Mouse (Mus musculus): ENCODE measurements around the gene Kcnk3. TPM values are rescaled to one million over a fixed set of nuclear protein-coding genes. Genes with fewer than 3 reads are reported as not detected.

Gene Kcnk3
- polyA plus RNA-seq, 1 experiment from 2014 or later, result 0.65 TPM

- Histone ChIP-seq H3K27ac (ENCODE audit: low read depth, low read length) (no peak overlapping the region), H3K9me3 (ENCODE audit: control insufficient read depth, low read length) (no peaks in the 10 kb centered on the region), H3K9ac (ENCODE audit: low read depth, low read length) (no peak overlapping the region), H3K4me2 (replicated peaks; ENCODE audit: low read depth, low read length) (peak overlapping the region; percentile 51; the same call in 1 of the 2 replicates), H3K36me3 (ENCODE audit: control insufficient read depth, insufficient read depth, low read length) (no peaks in the 10 kb centered on the region; the same call in 1 of the 2 replicates), H3K4me1 (replicated peaks; ENCODE audit: control insufficient read depth, insufficient read depth, low read length) (peaks cover 3% of the 10 kb centered on the region), H3K27me3 (ENCODE audit: control insufficient read depth, insufficient read depth, low read length) (no peaks in the 10 kb centered on the region), H3K4me3 (ENCODE audit: low read depth, low read length) (no peak overlapping the region)
- ATAC-seq (ENCODE audit: low FRiP score) (no peak), DNase-seq (ENCODE audit: low spot score) (no peak)
- 92% methylated on average over 9 of the region's 9 CpGs for WGBS
These were observed 80.9 kb downstream of the Kcnk3 start for GRCm38 (mm10) chr5:30668637-30669495.

GRCm38 (mm10) chr5:30669496-30669830 lies 81.5 kb downstream of the Kcnk3 start:
- WGBS, result 95% methylated on average over 3 of the region's 3 CpGs
- Histone ChIP-seq H3K4me1 (replicated peaks; ENCODE audit: control insufficient read depth, insufficient read depth, low read length) (peaks cover 3% of the 10 kb centered on the region), H3K4me3 (ENCODE audit: low read depth, low read length) (no peak overlapping the region), H3K36me3 (ENCODE audit: control insufficient read depth, insufficient read depth, low read length) (no peaks in the 10 kb centered on the region; the same call in 1 of the 2 replicates), H3K4me2 (replicated peaks; ENCODE audit: low read depth, low read length) (no peak overlapping the region), H3K9ac (ENCODE audit: low read depth, low read length) (no peak overlapping the region), H3K27me3 (ENCODE audit: control insufficient read depth, insufficient read depth, low read length) (no peaks in the 10 kb centered on the region), H3K27ac (ENCODE audit: low read depth, low read length) (no peak overlapping the region), H3K9me3 (ENCODE audit: control insufficient read depth, low read length) (no peaks in the 10 kb centered on the region)
- ATAC-seq (ENCODE audit: low FRiP score) (no peak), DNase-seq (ENCODE audit: low spot score) (no peak)

GRCm38 (mm10) chr5:30670091-30670490 lies 82.1 kb downstream of the Kcnk3 start:
- Histone ChIP-seq H3K36me3 (ENCODE audit: control insufficient read depth, insufficient read depth, low read length) (peaks cover under 1% of the 10 kb centered on the region; the same call in 1 of the 2 replicates), H3K9ac (ENCODE audit: low read depth, low read length) (no peak overlapping the region), H3K27me3 (ENCODE audit: control insufficient read depth, insufficient read depth, low read length) (no peaks in the 10 kb centered on the region), H3K27ac (ENCODE audit: low read depth, low read length) (no peak overlapping the region), H3K4me1 (replicated peaks; ENCODE audit: control insufficient read depth, insufficient read depth, low read length) (peaks cover 3% of the 10 kb centered on the region), H3K9me3 (ENCODE audit: control insufficient read depth, low read length) (no peaks in the 10 kb centered on the region), H3K4me2 (replicated peaks; ENCODE audit: low read depth, low read length) (no peak overlapping the region), H3K4me3 (ENCODE audit: low read depth, low read length) (no peak overlapping the region)
- WGBS, result 93% methylated on average over 7 of the region's 7 CpGs
- DNase-seq (ENCODE audit: low spot score) (no peak), ATAC-seq (ENCODE audit: low FRiP score) (no peak)

GRCm38 (mm10) chr5:30674001-30674400 lies 86.0 kb downstream of the Kcnk3 start:
- Histone ChIP-seq H3K4me3 (ENCODE audit: low read depth, low read length) (no peak overlapping the region), H3K27me3 (ENCODE audit: control insufficient read depth, insufficient read depth, low read length) (no peaks in the 10 kb centered on the region), H3K36me3 (ENCODE audit: control insufficient read depth, insufficient read depth, low read length) (peaks cover 4% of the 10 kb centered on the region; the same call in 1 of the 2 replicates), H3K9me3 (ENCODE audit: control insufficient read depth, low read length) (no peaks in the 10 kb centered on the region), H3K4me2 (replicated peaks; ENCODE audit: low read depth, low read length) (no peak overlapping the region), H3K9ac (ENCODE audit: low read depth, low read length) (no peak overlapping the region), H3K4me1 (replicated peaks; ENCODE audit: control insufficient read depth, insufficient read depth, low read length) (no peaks in the 10 kb centered on the region), H3K27ac (ENCODE audit: low read depth, low read length) (no peak overlapping the region)
- 84% methylated on average over 7 of the region's 7 CpGs for WGBS
- no peak for DNase-seq (ENCODE audit: low spot score)
- ATAC-seq (ENCODE audit: low FRiP score), result no peak

Other genes with a start within 250 kb of the Kcnk3 start
- 0.12 and 0.17 TPM in 2 replicates for gene Otof, start 126.2 kb upstream of the Kcnk3 start, polyA plus RNA-seq (2014; fragmentation: Nextera tagmentation; extraction: Ambion mirVana)
- 0.28 and 1.1 TPM in 2 replicates for gene 1700001C02Rik, start 122.1 kb upstream of the Kcnk3 start, polyA plus RNA-seq (2014; fragmentation: Nextera tagmentation; extraction: Ambion mirVana)
- gene Cib4, start 42.3 kb upstream of the Kcnk3 start, polyA plus RNA-seq (2014; fragmentation: Nextera tagmentation; extraction: Ambion mirVana), result not detected in 2 replicates
- gene Slc35f6, start 59.8 kb downstream of the Kcnk3 start, polyA plus RNA-seq (2014; fragmentation: Nextera tagmentation; extraction: Ambion mirVana), result 25.2 and 28.8 TPM in 2 replicates
- gene Cenpa, start 78.6 kb downstream of the Kcnk3 start, polyA plus RNA-seq (2014; fragmentation: Nextera tagmentation; extraction: Ambion mirVana), result 324 and 338 TPM in 2 replicates
- gene Dpysl5, start 123.4 kb downstream of the Kcnk3 start, polyA plus RNA-seq (2014; fragmentation: Nextera tagmentation; extraction: Ambion mirVana), result 86.1 and 90.1 TPM in 2 replicates
- gene Mapre3, start 226.5 kb downstream of the Kcnk3 start, polyA plus RNA-seq (2014; fragmentation: Nextera tagmentation; extraction: Ambion mirVana), result 34.1 and 38.2 TPM in 2 replicates

Measured in hindbrain, embryonic 11.5 days (tissue).